ENCODE assay signal across 9 mouse cellular contexts in genomic region chr12:55321642-55322291, GRCm38 (mm10). TPM values are rescaled to one million over a fixed set of nuclear protein-coding genes. Genes with fewer than 3 reads are reported as not detected.
DNase-seq lines count a peak whose midpoint lies in the region; ATAC-seq and TF ChIP-seq lines count a peak whose summit lies in the region.
"Had no signal": no experiment of that assay in that cellular context is flagged by ENCODE, and none has a peak within 500 bp of the region (broad histone marks: within the 10 kb centered on the region; RNA-seq: fewer than 3 reads in every experiment).

No protein-coding gene starts in this region.

- H3K9ac ChIP-seq in heart, adult 2 months (ENCODE audit: low read depth, low read length) = 0 out of 2 replicates have a peak overlapping the region, but pooled peaks have one; percentile 40
- H3K9ac ChIP-seq in heart, embryonic 11.5 days (ENCODE audit: low read depth, low read length) = no peak overlapping the region
- H3K9ac ChIP-seq in kidney, embryonic 16.5 days (replicated peaks; ENCODE audit: low read length) = no peak overlapping the region
- H3K9ac ChIP-seq: liver, embryonic 15.5 days had no signal

- TF ChIP-seq POLR2A in heart, adult 2 months (IDR thresholded peaks at IDR 0.05; ENCODE audit: insufficient read depth, low read depth, low read length) = peak; percentile 81
- TF ChIP-seq POLR2A in testis, adult 2 months (IDR thresholded peaks at IDR 0.05; ENCODE audit: control insufficient read depth, low read depth, low read length) = no peak

- H3K27me3 ChIP-seq in heart, adult 2 months (ENCODE audit: control insufficient read depth, insufficient read depth, low read length) = no peaks in the 10 kb centered on the region
- no peaks in the 10 kb centered on the region for H3K27me3 ChIP-seq in heart, embryonic 11.5 days (ENCODE audit: control insufficient read depth, insufficient read depth, low read length)
- no peaks in the 10 kb centered on the region for H3K27me3 ChIP-seq in testis, adult 2 months (ENCODE audit: control insufficient read depth, insufficient read depth, low read length)
- H3K27me3 ChIP-seq in kidney, embryonic 16.5 days (ENCODE audit: insufficient read depth, low read length) = no peaks in the 10 kb centered on the region

- no peaks in the 10 kb centered on the region for H3K79me2 ChIP-seq in heart, adult 2 months (replicated peaks; ENCODE audit: control insufficient read depth, insufficient read depth, low read length)

- H3K9me3 ChIP-seq in heart, embryonic 11.5 days (replicated peaks; ENCODE audit: control insufficient read depth, low read length) = no peaks in the 10 kb centered on the region
- H3K9me3 ChIP-seq in kidney, embryonic 16.5 days (ENCODE audit: low read length) = no peaks in the 10 kb centered on the region
- H3K9me3 ChIP-seq: liver, embryonic 15.5 days had no signal

- H3K36me3 ChIP-seq in heart, adult 2 months (ENCODE audit: control insufficient read depth, insufficient read depth, low read length) = no peaks in the 10 kb centered on the region; the same call in 1 of the 2 replicates
- no peaks in the 10 kb centered on the region for H3K36me3 ChIP-seq in heart, embryonic 11.5 days (ENCODE audit: control insufficient read depth, insufficient read depth, low read length)
- no peaks in the 10 kb centered on the region for H3K36me3 ChIP-seq in testis, adult 2 months (ENCODE audit: control insufficient read depth, insufficient read depth, low read length)
- no peaks in the 10 kb centered on the region for H3K36me3 ChIP-seq in kidney, embryonic 16.5 days (ENCODE audit: insufficient read depth, low read length)
- H3K36me3 ChIP-seq: liver, embryonic 15.5 days had no signal

- no peak for TF ChIP-seq CTCF in heart, adult 2 months (IDR thresholded peaks at IDR 0.05)
- TF ChIP-seq CTCF in testis, adult 2 months (IDR thresholded peaks at IDR 0.05; ENCODE audit: control insufficient read depth, insufficient read depth, insufficient replicate concordance, low read depth, low read length) = no peak

- no peak overlapping the region for H3K4me2 ChIP-seq in heart, embryonic 11.5 days
- no peak overlapping the region for H3K4me2 ChIP-seq in kidney, embryonic 16.5 days (replicated peaks; ENCODE audit: low read depth, low read length)
- H3K4me2 ChIP-seq: liver, embryonic 15.5 days had no signal

- peak overlapping the region; percentile 37 for H3K4me3 ChIP-seq in heart, adult 2 months
- H3K4me3 ChIP-seq in heart, embryonic 11.5 days (ENCODE audit: low read depth, low read length) = no peak overlapping the region
- no peak overlapping the region; the same call in 1 of the 2 replicates for H3K4me3 ChIP-seq in testis, adult 2 months (ENCODE audit: control insufficient read depth, low read depth, low read length)
- H3K4me3 ChIP-seq in kidney, embryonic 16.5 days (ENCODE audit: low read length) = no peak overlapping the region
- H3K4me3 ChIP-seq: liver, embryonic 15.5 days had no signal

- DNase-seq in heart, adult 2 months = peak; percentile 40 to 50
- DNase-seq in testis, postnatal 10 days (ENCODE audit: low spot score) = no peak
- DNase-seq in layer of hippocampus, adult 11-12 months (ENCODE audit: low spot score) = no peak
- DNase-seq in ovary, postnatal 10 days (ENCODE audit: low spot score) = no peak

- peak overlapping the region; percentile 55 for H3K27ac ChIP-seq in heart, adult 2 months
- no peak overlapping the region for H3K27ac ChIP-seq in heart, embryonic 11.5 days (ENCODE audit: low read depth, low read length)
- peak overlapping the region; percentile 67; the same call in 1 of the 2 replicates for H3K27ac ChIP-seq in testis, adult 2 months (ENCODE audit: control insufficient read depth, insufficient read depth, low read depth, low read length)
- H3K27ac ChIP-seq in kidney, embryonic 16.5 days (ENCODE audit: low read length) = peak overlapping the region; percentile 67
- H3K27ac ChIP-seq: liver, embryonic 15.5 days had no signal

- 55% methylated on average over 18 of the region's 18 CpGs for WGBS in heart, adult 2 months
- whole genome bisulfite sequencing in heart, embryonic 11.5 days (ENCODE audit: insufficient replicate concordance) = 82% methylated on average over 18 of the region's 18 CpGs
- 76% methylated on average over 18 of the region's 18 CpGs for WGBS in kidney, embryonic 16.5 days

- intact Hi-C loops in heart, adult 2 months (cut with DNase I) = no loop called here

- ATAC-seq in heart, embryonic 11.5 days (replicated peaks; ENCODE audit: insufficient number of reproducible peaks, low FRiP score, low TSS enrichment) = no peak
- ATAC-seq in kidney, embryonic 16.5 days (ENCODE audit: low FRiP score, low TSS enrichment) = 0 out of 2 replicates have a peak, but pooled peaks have one; percentile 63
- no peak for ATAC-seq in cerebellum, adult (ENCODE audit: insufficient number of reproducible peaks, low FRiP score, low TSS enrichment)

- H3K4me1 ChIP-seq in heart, adult 2 months (ENCODE audit: control insufficient read depth, insufficient read depth, low read length) = peaks cover 5% of the 10 kb centered on the region
- H3K4me1 ChIP-seq in heart, embryonic 11.5 days (ENCODE audit: control insufficient read depth, insufficient read depth, low read length) = no peaks in the 10 kb centered on the region
- H3K4me1 ChIP-seq in testis, adult 2 months (ENCODE audit: control insufficient read depth, insufficient read depth, low read length) = peaks cover 3% of the 10 kb centered on the region; the same call in 1 of the 2 replicates
- no peaks in the 10 kb centered on the region for H3K4me1 ChIP-seq in kidney, embryonic 16.5 days (ENCODE audit: insufficient read depth, low read length)

- TF ChIP-seq EP300 in heart, adult 2 months (IDR thresholded peaks at IDR 0.05; ENCODE audit: insufficient read depth, low read depth, low read length) = peak; percentile 81

RNA-seq across cellular contexts. Expression of gene Ppp2r3c, which starts 19.0 kb away (rescaled TPM):
- 10 to 100 TPM in 1 of 2 experiments, 1 to 10 TPM in 1; 8.0 to 11.8 TPM for total RNA-seq in heart, adult 2 months (2021)
- 2.5 and 4.4 TPM in 2 replicates for polyA plus RNA-seq in heart, adult 2 months (2012; rRNA removed)
- 14.1 and 16.7 TPM in 2 replicates for polyA plus RNA-seq in heart, embryonic 11.5 days (2014; fragmentation: Nextera tagmentation; extraction: Ambion mirVana)
- polyA plus RNA-seq in testis, adult 2 months (2012; rRNA removed) = 8.9 and 10.2 TPM in 2 replicates
- polyA plus RNA-seq in kidney, embryonic 16.5 days (2015; fragmentation: Nextera tagmentation; extraction: Ambion mirVana) = 14.8 and 15.6 TPM in 2 replicates

RNA-seq across cellular contexts. Expression of gene 1110008L16Rik, which starts 22.4 kb away (rescaled TPM):
- total RNA-seq in heart, adult 2 months (2021) = 10 to 100 TPM in 1 of 2 experiments, 1 to 10 TPM in 1; 9.8 to 11.4 TPM
- polyA plus RNA-seq in heart, adult 2 months (2012; rRNA removed) = 4.0 and 8.5 TPM in 2 replicates
- polyA plus RNA-seq in heart, embryonic 11.5 days (2014; fragmentation: Nextera tagmentation; extraction: Ambion mirVana) = 10.8 and 12.6 TPM in 2 replicates
- 5.0 and 5.8 TPM in 2 replicates for polyA plus RNA-seq in testis, adult 2 months (2012; rRNA removed)
- polyA plus RNA-seq in kidney, embryonic 16.5 days (2015; fragmentation: Nextera tagmentation; extraction: Ambion mirVana) = 15.5 and 15.6 TPM in 2 replicates

Comparison
In these comparisons a context has a peak if more than half of its experiments do, and no peak if none do; other contexts are left out.
1. DNase-seq: peak in heart, adult 2 months (2 of 2); none in testis, postnatal 10 days (single experiment), layer of hippocampus, adult 11-12 months (single experiment) and ovary, postnatal 10 days (single experiment).